Mouse (Mus musculus): ENCODE data around the gene Mtor.

Gene Mtor

GRCm38 (mm10) chr4:148593996-148594395, 145.6 kb downstream of the Mtor start:
- no peak for DNase-seq (ENCODE audit: low read depth, low spot score)

GRCm38 (mm10) chr4:148595916-148596315, 147.5 kb downstream of the Mtor start:
- no peak for DNase-seq (ENCODE audit: low read depth, low spot score)

- DNase-seq (ENCODE audit: low read depth, low spot score): no peak
These were observed 148.3 kb downstream of the Mtor start for GRCm38 (mm10) chr4:148596731-148597130.

GRCm38 (mm10) chr4:148598826-148599225, 150.4 kb downstream of the Mtor start:
- DNase-seq (ENCODE audit: low read depth, low spot score): no peak

- no peak for DNase-seq (ENCODE audit: low read depth, low spot score)
These were observed 151.9 kb downstream of the Mtor start for GRCm38 (mm10) chr4:148600316-148600715.

GRCm38 (mm10) chr4:148601871-148602270, 153.5 kb downstream of the Mtor start:
- DNase-seq (ENCODE audit: low read depth, low spot score): no peak

GRCm38 (mm10) chr4:148602357-148603120, 154.1 kb downstream of the Mtor start, which contains the start of gene Masp2:
TSS of gene Masp2 (plus strand) at chr4:148602554.
- no peak for DNase-seq (ENCODE audit: low read depth, low spot score)

GRCm38 (mm10) chr4:148603376-148604139, 155.1 kb downstream of the Mtor start:
- no peak for DNase-seq (ENCODE audit: low read depth, low spot score)

- DNase-seq (ENCODE audit: low read depth, low spot score): no peak
These were observed 155.7 kb downstream of the Mtor start for GRCm38 (mm10) chr4:148604141-148604540.

- DNase-seq (ENCODE audit: low read depth, low spot score): peak; percentile 56
These were observed 156.2 kb downstream of the Mtor start for GRCm38 (mm10) chr4:148604541-148605165.

Measured in CD4-positive helper T cell, adult 2 months (primary cell).